Mouse (Mus musculus) left cerebral cortex, adult 9 months (tissue): ENCODE measurements around the gene Ydjc.
A peak's percentile ranks its signal among the peaks of the same experiment; 100 is the strongest.
"Not testable (repeated sequence)": the region's sequence is repeated elsewhere in the genome, so short reads cannot be mapped to it uniquely, and the experiment has no call there.

Experiments
- DNase-seq, 2 experiments: peaks; one replicate each; pipeline ENCODE4 v3.0.0; 2022; ENCODE audit warnings: low spot score in 2 of 2

Gene Ydjc

GRCm38 (mm10) chr16:17151874-17152273 is 7.5 kb downstream of the Ydjc start:
- no peak for DNase-seq

- DNase-seq = no peak
These were observed 9.9 kb downstream of the Ydjc start for GRCm38 (mm10) chr16:17154346-17154745.

GRCm38 (mm10) chr16:17165478-17165877 is 21.1 kb downstream of the Ydjc start:
- not testable (repeated sequence) for DNase-seq

- no peak for DNase-seq
These were observed 22.8 kb downstream of the Ydjc start for GRCm38 (mm10) chr16:17167179-17167578.

- DNase-seq = no peak
These were observed 23.6 kb downstream of the Ydjc start for GRCm38 (mm10) chr16:17168049-17168448.

- DNase-seq = no peak
These were observed 31.3 kb downstream of the Ydjc start for GRCm38 (mm10) chr16:17175765-17176164.

- no peak for DNase-seq
These were observed 33.3 kb downstream of the Ydjc start for GRCm38 (mm10) chr16:17177623-17178170.

- no peak for DNase-seq
These were observed 35.3 kb downstream of the Ydjc start for GRCm38 (mm10) chr16:17179706-17180105.

GRCm38 (mm10) chr16:17181382-17181781 is 37.0 kb downstream of the Ydjc start:
- peak in 1 of 2 experiments; percentile 19 for DNase-seq

GRCm38 (mm10) chr16:17182136-17182535 is 37.7 kb downstream of the Ydjc start:
- no peak for DNase-seq

GRCm38 (mm10) chr16:17183003-17183402 is 38.6 kb downstream of the Ydjc start:
- DNase-seq = no peak

- DNase-seq = no peak
These were observed 41.1 kb downstream of the Ydjc start for GRCm38 (mm10) chr16:17185475-17185874.

- no peak for DNase-seq
These were observed 49.4 kb downstream of the Ydjc start for GRCm38 (mm10) chr16:17193823-17194222.

GRCm38 (mm10) chr16:17200121-17200952 is 55.9 kb downstream of the Ydjc start:
- DNase-seq = no peak

- peak; percentile 56 to 82 for DNase-seq
These were observed 56.7 kb downstream of the Ydjc start for GRCm38 (mm10) chr16:17200953-17201707.

- DNase-seq = peak in 1 of 2 experiments; percentile 35
These were observed 57.6 kb downstream of the Ydjc start for GRCm38 (mm10) chr16:17201977-17202376.

- DNase-seq = no peak
These were observed 58.1 kb downstream of the Ydjc start, which contains the start of gene Ube2l3 for GRCm38 (mm10) chr16:17202549-17202948. Gene Ube2l3, minus strand, starts transcription at chr16:17202649.

GRCm38 (mm10) chr16:17204990-17205389 is 60.6 kb downstream of the Ydjc start:
- DNase-seq = peak in 1 of 2 experiments; percentile 37

- DNase-seq = peak; percentile 58 to 85
These were observed 64.3 kb downstream of the Ydjc start, which contains the start of gene Rimbp3 for GRCm38 (mm10) chr16:17208389-17209361. Gene Rimbp3, plus strand, starts transcription at chr16:17208603.

- DNase-seq = no peak
These were observed 65.1 kb downstream of the Ydjc start for GRCm38 (mm10) chr16:17209404-17209960.
